Mouse (Mus musculus): Measurements from ENCODE around the gene Gse1. TPM values are rescaled to one million over a fixed set of nuclear protein-coding genes. Genes with fewer than 3 reads are reported as not detected.

Gene Gse1
- polyA plus RNA-seq, 1 experiment, result 55.9 TPM

DNA sequence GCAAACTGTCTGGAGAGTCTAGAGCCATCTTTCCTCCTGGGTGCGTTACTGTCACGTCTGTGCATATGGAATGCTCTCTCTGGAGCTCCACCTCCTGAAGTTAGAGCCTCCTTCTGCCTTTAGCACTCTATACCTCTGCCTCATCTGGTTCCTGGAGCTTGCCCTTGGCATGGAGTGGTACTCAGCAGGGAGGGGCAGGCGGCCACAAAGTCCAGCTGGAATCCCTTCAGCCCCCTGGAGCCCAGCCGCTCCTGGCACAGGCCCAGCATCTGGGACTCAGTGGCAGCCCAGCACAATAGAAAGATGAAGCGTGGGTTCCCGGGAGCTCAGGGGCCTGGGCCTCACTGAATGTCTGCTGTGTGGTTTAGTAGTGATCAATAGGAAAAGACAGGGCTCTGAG is 232.1 kb downstream of the Gse1 start:
- no peaks in the 10 kb centered on the region for H3K36me3 ChIP-seq (ENCODE audit: control insufficient read depth, insufficient read depth, low read length)
- 27% methylated on average over 6 of the region's 6 CpGs for WGBS
- no peak overlapping the region for H3K4me3 ChIP-seq (ENCODE audit: low read depth, low read length)
- TF ChIP-seq CTCF (IDR thresholded peaks at IDR 0.05; ENCODE audit: extremely low read depth, insufficient read length, insufficient replicate concordance, low read depth, low read length), result no peak
- TF ChIP-seq POLR2A (IDR thresholded peaks at IDR 0.05; ENCODE audit: low read depth, low read length), result no peak
- H3K4me1 ChIP-seq (ENCODE audit: control insufficient read depth, insufficient read depth, insufficient read length, low read length), result peaks cover 27% of the 10 kb centered on the region
- H3K27me3 ChIP-seq (ENCODE audit: control insufficient read depth, insufficient read depth, low read length), result no peaks in the 10 kb centered on the region
- no peak overlapping the region for H3K27ac ChIP-seq (ENCODE audit: insufficient read depth, low read depth, low read length)

DNA sequence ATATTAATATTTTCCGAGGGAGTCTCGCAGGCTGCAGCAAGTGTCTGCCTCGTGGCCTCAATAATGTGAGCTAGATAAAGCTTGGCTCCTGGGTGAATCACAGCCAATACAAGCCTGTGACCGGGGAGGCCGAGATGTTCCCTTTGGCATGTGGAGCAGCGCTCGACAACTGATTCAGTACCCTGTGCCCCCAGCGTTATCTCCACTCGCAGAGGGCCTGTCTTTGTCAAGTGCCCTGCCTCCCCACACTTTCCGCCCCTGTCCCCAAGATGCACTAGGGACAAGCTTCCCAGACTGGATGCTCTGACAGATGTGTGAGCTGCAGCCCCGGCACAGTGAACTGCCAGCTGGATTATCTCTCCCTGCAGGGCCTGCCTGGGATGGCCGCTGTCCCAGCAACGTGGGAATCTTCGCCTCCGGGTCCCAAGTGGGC is 233.9 kb downstream of the Gse1 start:
- Histone ChIP-seq H3K36me3 (ENCODE audit: control insufficient read depth, insufficient read depth, low read length) (no peaks in the 10 kb centered on the region), H3K27me3 (ENCODE audit: control insufficient read depth, insufficient read depth, low read length) (no peaks in the 10 kb centered on the region), H3K4me1 (ENCODE audit: control insufficient read depth, insufficient read depth, insufficient read length, low read length) (peaks cover 13% of the 10 kb centered on the region), H3K4me3 (ENCODE audit: low read depth, low read length) (no peak overlapping the region), H3K27ac (ENCODE audit: insufficient read depth, low read depth, low read length) (no peak overlapping the region)
- TF ChIP-seq CTCF (IDR thresholded peaks at IDR 0.05; ENCODE audit: extremely low read depth, insufficient read length, insufficient replicate concordance, low read depth, low read length) (no peak), POLR2A (IDR thresholded peaks at IDR 0.05; ENCODE audit: low read depth, low read length) (no peak)
- 75% methylated on average over 15 of the region's 15 CpGs for WGBS

DNA sequence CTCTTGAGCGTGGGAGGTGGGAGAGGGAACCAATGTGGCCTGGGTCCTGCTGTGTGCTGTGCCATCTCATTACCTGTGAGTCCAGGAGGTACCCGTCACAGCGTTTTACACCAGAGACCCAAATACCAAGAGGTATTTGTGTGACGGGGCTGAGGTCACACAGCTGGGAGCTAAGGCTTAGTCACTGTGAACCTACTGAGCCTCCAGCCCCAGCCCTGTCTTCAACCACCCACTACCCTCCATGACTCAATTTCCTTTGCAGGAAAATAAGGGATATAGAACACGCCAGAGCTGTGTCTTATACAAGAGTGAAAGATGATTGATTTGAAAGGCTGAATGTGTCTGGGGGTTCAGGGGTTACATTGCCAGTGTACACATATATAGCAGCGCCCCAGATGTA is 234.4 kb downstream of the Gse1 start:
- Histone ChIP-seq H3K36me3 (ENCODE audit: control insufficient read depth, insufficient read depth, low read length) (no peaks in the 10 kb centered on the region), H3K27me3 (ENCODE audit: control insufficient read depth, insufficient read depth, low read length) (no peaks in the 10 kb centered on the region), H3K27ac (ENCODE audit: insufficient read depth, low read depth, low read length) (no peak overlapping the region), H3K4me3 (ENCODE audit: low read depth, low read length) (no peak overlapping the region), H3K4me1 (ENCODE audit: control insufficient read depth, insufficient read depth, insufficient read length, low read length) (peaks cover 13% of the 10 kb centered on the region)
- no peak for TF ChIP-seq POLR2A (IDR thresholded peaks at IDR 0.05; ENCODE audit: low read depth, low read length)
- TF ChIP-seq CTCF (IDR thresholded peaks at IDR 0.05; ENCODE audit: extremely low read depth, insufficient read length, insufficient replicate concordance, low read depth, low read length), result no peak
- 85% methylated on average over 6 of the region's 6 CpGs for WGBS

- Histone ChIP-seq H3K36me3 (ENCODE audit: control insufficient read depth, insufficient read depth, low read length) (no peaks in the 10 kb centered on the region), H3K27me3 (ENCODE audit: control insufficient read depth, insufficient read depth, low read length) (no peaks in the 10 kb centered on the region), H3K4me1 (ENCODE audit: control insufficient read depth, insufficient read depth, insufficient read length, low read length) (peaks cover 13% of the 10 kb centered on the region), H3K27ac (ENCODE audit: insufficient read depth, low read depth, low read length) (no peak overlapping the region), H3K4me3 (ENCODE audit: low read depth, low read length) (no peak overlapping the region)
- WGBS, result 89% methylated on average over 9 of the region's 9 CpGs
- TF ChIP-seq POLR2A (IDR thresholded peaks at IDR 0.05; ENCODE audit: low read depth, low read length) (no peak), CTCF (IDR thresholded peaks at IDR 0.05; ENCODE audit: extremely low read depth, insufficient read length, insufficient replicate concordance, low read depth, low read length) (no peak)
Observed at GRCm38 (mm10) chr8:120463918-120464584, 235.8 kb downstream of the Gse1 start.

DNA sequence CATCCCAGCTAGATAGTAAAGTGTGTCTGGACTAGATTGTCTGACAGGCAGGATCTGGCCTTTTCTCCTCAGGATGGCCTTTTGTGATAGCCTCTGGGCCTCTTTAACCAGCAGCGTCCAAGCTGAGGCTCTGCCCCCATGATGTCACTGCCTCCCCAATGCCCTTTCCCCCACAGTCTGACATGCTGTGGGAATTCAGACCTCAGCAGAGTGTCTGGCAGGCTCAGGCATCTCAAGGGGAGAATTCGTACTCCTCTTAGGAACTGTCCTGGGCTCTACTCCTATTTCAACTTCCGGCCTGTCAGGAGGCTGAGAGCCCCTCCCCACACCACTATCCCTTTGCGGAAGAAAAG is 236.3 kb downstream of the Gse1 start:
- Histone ChIP-seq H3K27ac (ENCODE audit: insufficient read depth, low read depth, low read length) (no peak overlapping the region), H3K36me3 (ENCODE audit: control insufficient read depth, insufficient read depth, low read length) (no peaks in the 10 kb centered on the region), H3K27me3 (ENCODE audit: control insufficient read depth, insufficient read depth, low read length) (no peaks in the 10 kb centered on the region), H3K4me1 (ENCODE audit: control insufficient read depth, insufficient read depth, insufficient read length, low read length) (peaks cover 10% of the 10 kb centered on the region), H3K4me3 (ENCODE audit: low read depth, low read length) (no peak overlapping the region)
- WGBS, result 96% methylated on average over 4 of the region's 4 CpGs
- TF ChIP-seq CTCF (IDR thresholded peaks at IDR 0.05; ENCODE audit: extremely low read depth, insufficient read length, insufficient replicate concordance, low read depth, low read length), result no peak
- TF ChIP-seq POLR2A (IDR thresholded peaks at IDR 0.05; ENCODE audit: low read depth, low read length), result no peak

DNA sequence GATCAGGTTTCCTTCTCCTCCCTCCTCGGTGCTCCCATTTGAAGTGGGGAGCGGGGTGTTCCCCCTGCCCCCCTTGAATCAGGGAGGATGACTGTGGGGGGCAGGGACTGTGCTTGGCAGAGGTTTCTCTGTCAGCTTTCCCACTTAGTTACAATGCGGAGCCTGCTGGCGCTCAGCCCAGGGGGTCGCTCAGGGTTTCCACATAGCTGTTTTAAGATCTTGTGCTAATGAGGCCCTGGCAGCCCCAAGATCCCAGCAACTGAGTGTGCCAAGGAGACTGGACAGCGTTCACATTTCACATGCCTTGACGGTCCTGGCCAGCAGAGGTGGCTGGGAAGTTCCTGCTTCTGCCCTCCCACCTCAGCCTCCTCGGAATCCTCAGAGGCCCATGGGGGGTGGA is 237.5 kb downstream of the Gse1 start:
- no peak overlapping the region for H3K4me3 ChIP-seq (ENCODE audit: low read depth, low read length)
- WGBS, result 83% methylated on average over 8 of the region's 8 CpGs
- no peaks in the 10 kb centered on the region for H3K27me3 ChIP-seq (ENCODE audit: control insufficient read depth, insufficient read depth, low read length)
- H3K4me1 ChIP-seq (ENCODE audit: control insufficient read depth, insufficient read depth, insufficient read length, low read length), result no peaks in the 10 kb centered on the region
- no peaks in the 10 kb centered on the region for H3K36me3 ChIP-seq (ENCODE audit: control insufficient read depth, insufficient read depth, low read length)
- TF ChIP-seq CTCF (IDR thresholded peaks at IDR 0.05; ENCODE audit: extremely low read depth, insufficient read length, insufficient replicate concordance, low read depth, low read length) (no peak), POLR2A (IDR thresholded peaks at IDR 0.05; ENCODE audit: low read depth, low read length) (no peak)
- no peak overlapping the region for H3K27ac ChIP-seq (ENCODE audit: insufficient read depth, low read depth, low read length)

GRCm38 (mm10) chr8:120466266-120466665 is 238.0 kb downstream of the Gse1 start:
- Histone ChIP-seq H3K4me1 (ENCODE audit: control insufficient read depth, insufficient read depth, insufficient read length, low read length) (no peaks in the 10 kb centered on the region; the same call in 1 of the 2 replicates), H3K27me3 (ENCODE audit: control insufficient read depth, insufficient read depth, low read length) (no peaks in the 10 kb centered on the region), H3K4me3 (ENCODE audit: low read depth, low read length) (no peak overlapping the region), H3K27ac (ENCODE audit: insufficient read depth, low read depth, low read length) (no peak overlapping the region), H3K36me3 (ENCODE audit: control insufficient read depth, insufficient read depth, low read length) (no peaks in the 10 kb centered on the region)
- TF ChIP-seq POLR2A (IDR thresholded peaks at IDR 0.05; ENCODE audit: low read depth, low read length), result no peak
- 95% methylated on average over 10 of the region's 10 CpGs for WGBS
